Mouse (Mus musculus): ENCODE measurements around the gene Chid1. TPM values are rescaled to one million over a fixed set of nuclear protein-coding genes. Genes with fewer than 3 reads are reported as not detected.
A peak's percentile ranks its signal among the peaks of the same experiment; 100 is the strongest.

Chid1 gene
- polyA plus RNA-seq, 1 experiment from 2014 or later = 35.9 TPM

DNA sequence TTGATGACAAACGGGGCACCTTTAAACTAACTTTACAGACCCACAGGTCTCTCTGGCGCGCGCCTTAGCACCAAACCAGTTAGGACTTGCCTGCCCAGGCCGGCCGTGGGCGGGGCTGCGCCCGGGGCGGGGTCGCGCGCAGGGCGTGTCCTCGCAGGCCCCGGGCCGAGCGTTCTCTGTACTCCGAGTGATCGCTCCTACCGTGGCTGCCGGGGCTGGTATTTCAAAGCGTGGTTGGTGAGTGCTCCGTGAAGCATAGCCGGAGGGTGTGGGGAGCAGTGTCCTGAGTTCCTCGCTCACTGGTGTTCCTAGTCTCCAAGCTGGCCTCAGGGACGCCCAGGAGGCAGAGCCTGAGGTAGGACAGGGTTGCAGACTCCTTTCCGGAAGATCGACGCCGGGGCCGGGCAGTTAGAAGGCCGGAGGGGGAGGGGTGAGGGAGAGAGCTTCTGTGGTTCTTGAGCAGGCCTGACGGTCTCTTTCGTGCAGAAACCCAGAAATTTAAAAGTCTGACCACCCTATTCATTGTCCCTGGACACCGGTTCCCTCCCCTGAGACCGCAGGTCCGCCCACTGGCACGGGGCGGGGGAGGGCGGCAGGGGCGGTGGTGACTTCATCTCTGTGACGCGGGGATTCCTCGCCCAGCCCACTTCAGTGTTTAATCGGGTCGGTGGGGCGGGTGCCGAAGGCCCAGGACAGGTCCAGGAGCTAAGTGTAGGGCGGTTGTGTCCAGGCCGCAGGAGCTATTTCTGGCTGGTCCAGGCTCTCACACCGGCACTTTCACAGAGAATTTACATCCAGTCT, 72.2 kb downstream of the Chid1 start, which contains the start of gene Cd151:
TSS of gene Cd151 (plus strand) at position 163 of the 801 bp plus-strand sequence.
- ATAC-seq (ENCODE audit: insufficient number of reproducible peaks, low FRiP score) = peak; percentile 87
- H3K4me1 ChIP-seq (replicated peaks) = peaks cover 66% of the 10 kb centered on the region
- H3K36me3 ChIP-seq = peaks cover 31% of the 10 kb centered on the region
- WGBS = under 1% methylated on average over 52 of the region's 52 CpGs
- H3K4me3 ChIP-seq = peak within 1 kb of the TSS; percentile 73
- H3K27me3 ChIP-seq (replicated peaks) = peaks cover 36% of the 10 kb centered on the region
- H3K9me3 ChIP-seq (replicated peaks) = no peaks in the 10 kb centered on the region
- peak within 1 kb of the TSS; percentile 87 for H3K9ac ChIP-seq
- H3K4me2 ChIP-seq = peak within 1 kb of the TSS; percentile 93
- peak within 1 kb of the TSS; percentile 99 for H3K27ac ChIP-seq (ENCODE audit: poor library complexity, severe bottlenecking)

GRCm38 (mm10) chr7:141466607-141467148, 73.0 kb downstream of the Chid1 start:
- H3K27me3 ChIP-seq (replicated peaks) = peaks cover 44% of the 10 kb centered on the region
- H3K4me3 ChIP-seq = peak overlapping the region; percentile 73
- H3K9ac ChIP-seq = peak overlapping the region; percentile 87
- H3K4me2 ChIP-seq = peak overlapping the region; percentile 93
- peak overlapping the region; percentile 99 for H3K27ac ChIP-seq (ENCODE audit: poor library complexity, severe bottlenecking)
- 60% methylated on average over 10 of the region's 10 CpGs for WGBS
- no peaks in the 10 kb centered on the region for H3K9me3 ChIP-seq (replicated peaks)
- peaks cover 25% of the 10 kb centered on the region for H3K36me3 ChIP-seq
- no peak for ATAC-seq (ENCODE audit: insufficient number of reproducible peaks, low FRiP score)
- peaks cover 72% of the 10 kb centered on the region for H3K4me1 ChIP-seq (replicated peaks)

DNA sequence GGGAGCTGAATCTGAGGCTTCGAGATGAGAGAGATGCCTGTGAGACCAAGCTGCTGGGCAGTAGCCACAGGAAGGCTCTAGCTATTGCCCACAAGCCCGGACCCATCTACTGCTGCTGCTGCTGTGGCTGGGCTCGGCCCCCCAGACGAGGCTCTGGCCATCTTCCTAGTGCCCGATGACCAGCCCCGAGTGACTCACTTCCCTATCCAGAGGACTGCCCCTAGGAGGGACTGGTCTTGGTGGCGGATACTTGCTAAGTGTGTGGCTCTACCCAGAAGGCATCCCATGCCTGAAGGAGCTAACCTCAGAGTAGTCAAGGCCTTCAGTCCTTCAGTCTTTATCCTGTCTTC, 73.6 kb downstream of the Chid1 start:
- no peaks in the 10 kb centered on the region for H3K9me3 ChIP-seq (replicated peaks)
- WGBS = 55% methylated on average over 7 of the region's 7 CpGs
- no peak overlapping the region for H3K4me3 ChIP-seq
- H3K27me3 ChIP-seq (replicated peaks) = peaks cover 49% of the 10 kb centered on the region
- H3K9ac ChIP-seq = 0 out of 2 replicates have a peak overlapping the region, but pooled peaks have one; percentile 53
- H3K4me1 ChIP-seq (replicated peaks) = peaks cover 75% of the 10 kb centered on the region
- peak overlapping the region; percentile 36; the same call in 1 of the 2 replicates for H3K27ac ChIP-seq (ENCODE audit: poor library complexity, severe bottlenecking)
- H3K4me2 ChIP-seq = 0 out of 2 replicates have a peak overlapping the region, but pooled peaks have one; percentile 63
- no peak for ATAC-seq (ENCODE audit: insufficient number of reproducible peaks, low FRiP score)
- H3K36me3 ChIP-seq = peaks cover 19% of the 10 kb centered on the region

- Histone ChIP-seq H3K27ac (ENCODE audit: poor library complexity, severe bottlenecking) (peak overlapping the region; percentile 36; the same call in 1 of the 2 replicates), H3K36me3 (peaks cover 14% of the 10 kb centered on the region), H3K4me2 (peak overlapping the region; percentile 63), H3K9ac (peak overlapping the region; percentile 53), H3K4me1 (replicated peaks) (peaks cover 78% of the 10 kb centered on the region), H3K9me3 (replicated peaks) (no peaks in the 10 kb centered on the region), H3K4me3 (no peak overlapping the region), H3K27me3 (replicated peaks) (peaks cover 54% of the 10 kb centered on the region)
- no peak for ATAC-seq (ENCODE audit: insufficient number of reproducible peaks, low FRiP score)
- 40% methylated on average over 8 of the region's 10 CpGs for WGBS
These were observed 74.1 kb downstream of the Chid1 start for GRCm38 (mm10) chr7:141465388-141466044.

DNA sequence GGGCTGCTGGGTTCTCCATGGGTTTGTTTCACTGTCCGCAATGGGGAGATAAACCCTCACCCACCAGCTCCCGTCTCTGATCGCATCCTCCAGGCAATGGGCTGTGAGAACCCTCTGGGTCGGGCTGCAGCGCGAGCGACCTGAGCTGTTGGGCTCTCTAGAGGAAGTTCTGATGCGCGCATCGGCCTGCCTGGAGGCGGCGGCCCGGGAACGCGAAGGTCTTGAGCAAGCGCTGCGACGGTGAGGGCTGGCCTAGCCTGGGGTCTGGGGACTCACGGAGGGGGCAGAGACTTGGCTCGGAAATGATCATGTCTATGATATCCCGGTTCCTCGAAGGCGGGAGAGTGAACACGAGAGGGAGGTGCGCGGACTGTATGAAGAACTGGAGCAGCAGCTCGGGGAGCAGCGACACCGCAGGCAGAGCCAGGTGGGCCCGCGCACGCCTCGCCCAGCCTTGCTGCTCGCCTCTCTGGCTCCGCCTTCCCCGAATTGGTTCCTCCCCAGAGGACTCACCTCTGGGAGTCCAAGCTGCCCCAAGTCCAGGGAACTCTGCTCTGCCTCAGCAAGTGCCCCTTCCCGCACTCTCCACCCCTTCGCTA, 75.0 kb downstream of the Chid1 start:
- Histone ChIP-seq H3K4me3 (peak overlapping the region; percentile 36), H3K9me3 (replicated peaks) (no peaks in the 10 kb centered on the region), H3K4me2 (peak overlapping the region; percentile 63), H3K4me1 (replicated peaks) (peaks cover 70% of the 10 kb centered on the region), H3K27ac (ENCODE audit: poor library complexity, severe bottlenecking) (no peak overlapping the region), H3K27me3 (replicated peaks) (peaks cover 62% of the 10 kb centered on the region), H3K9ac (peak overlapping the region; percentile 53), H3K36me3 (peaks cover 10% of the 10 kb centered on the region)
- ATAC-seq (ENCODE audit: insufficient number of reproducible peaks, low FRiP score) = no peak
- WGBS = 6% methylated on average over 33 of the region's 38 CpGs

DNA sequence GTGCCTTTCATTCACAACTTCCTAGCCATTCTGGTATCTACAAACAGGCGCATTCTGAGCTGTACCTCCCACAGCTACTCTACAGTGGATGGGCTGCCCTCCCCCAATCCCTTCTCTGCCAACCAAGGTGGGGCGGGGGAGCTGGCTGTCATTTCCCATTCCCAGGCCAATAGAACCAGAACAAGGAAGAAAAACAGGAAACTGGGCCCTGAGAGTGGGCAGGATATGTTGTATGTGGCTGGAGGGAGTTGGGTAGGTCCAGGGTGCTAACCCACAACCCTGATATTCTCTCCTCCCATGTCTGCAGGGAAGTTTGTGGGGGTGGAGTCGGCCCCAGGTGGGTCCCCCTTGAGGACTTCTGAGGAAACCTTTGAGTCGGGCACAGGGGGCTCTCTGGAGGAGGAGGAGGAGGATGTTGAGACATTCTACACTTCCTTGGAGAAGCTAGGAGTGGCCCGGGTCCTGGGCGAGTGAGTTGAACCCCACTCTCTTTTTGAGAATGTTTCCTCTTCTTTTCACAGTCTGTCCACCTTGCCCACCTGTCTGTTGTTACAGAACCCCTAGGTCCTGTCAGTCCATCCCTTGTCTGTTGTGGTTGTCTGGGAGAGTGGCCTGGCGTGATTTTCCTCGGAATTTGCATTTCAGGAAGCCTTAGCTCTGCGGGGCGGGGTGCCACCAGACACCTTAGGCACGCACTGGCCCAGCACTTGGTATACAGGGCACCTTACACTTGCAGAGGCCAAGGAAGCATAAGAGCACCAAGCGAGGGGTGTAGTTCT, 75.6 kb downstream of the Chid1 start:
- ATAC-seq (ENCODE audit: insufficient number of reproducible peaks, low FRiP score) = no peak
- Histone ChIP-seq H3K9ac (peak overlapping the region; percentile 53), H3K4me2 (peak overlapping the region; percentile 63), H3K4me3 (peak overlapping the region; percentile 36), H3K36me3 (peaks cover 11% of the 10 kb centered on the region), H3K27me3 (replicated peaks) (peaks cover 67% of the 10 kb centered on the region), H3K4me1 (replicated peaks) (peaks cover 63% of the 10 kb centered on the region), H3K27ac (ENCODE audit: poor library complexity, severe bottlenecking) (peak overlapping the region; percentile 61), H3K9me3 (replicated peaks) (no peaks in the 10 kb centered on the region)
- 26% methylated on average over 12 of the region's 12 CpGs for WGBS

DNA sequence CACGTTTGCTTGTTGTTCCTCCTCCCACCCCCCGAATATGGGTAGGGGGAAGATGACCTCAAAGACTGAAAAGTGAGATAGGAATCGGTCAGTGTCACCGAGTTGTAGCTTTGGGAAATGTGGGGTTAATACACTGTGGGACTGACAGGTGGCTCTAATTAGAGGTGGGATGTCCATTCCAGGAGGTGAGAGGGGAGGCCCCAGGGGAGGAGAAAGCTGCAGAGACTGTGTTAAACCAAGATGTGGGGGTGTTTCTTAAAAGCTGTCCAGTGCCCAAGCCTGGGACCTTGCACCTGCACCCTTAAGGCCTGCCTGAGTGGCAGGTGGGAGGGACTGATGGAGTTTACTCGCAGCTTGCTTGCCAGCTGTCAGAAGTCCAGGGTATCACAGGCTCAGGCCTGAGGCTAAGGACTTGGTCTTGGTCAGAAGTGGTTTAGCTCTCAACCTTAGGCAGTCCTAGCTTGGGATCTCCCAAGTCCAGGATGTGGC, 77.3 kb downstream of the Chid1 start:
- peaks cover 52% of the 10 kb centered on the region for H3K4me1 ChIP-seq (replicated peaks)
- H3K9me3 ChIP-seq (replicated peaks) = no peaks in the 10 kb centered on the region
- peak overlapping the region; percentile 77 for H3K9ac ChIP-seq

DNA sequence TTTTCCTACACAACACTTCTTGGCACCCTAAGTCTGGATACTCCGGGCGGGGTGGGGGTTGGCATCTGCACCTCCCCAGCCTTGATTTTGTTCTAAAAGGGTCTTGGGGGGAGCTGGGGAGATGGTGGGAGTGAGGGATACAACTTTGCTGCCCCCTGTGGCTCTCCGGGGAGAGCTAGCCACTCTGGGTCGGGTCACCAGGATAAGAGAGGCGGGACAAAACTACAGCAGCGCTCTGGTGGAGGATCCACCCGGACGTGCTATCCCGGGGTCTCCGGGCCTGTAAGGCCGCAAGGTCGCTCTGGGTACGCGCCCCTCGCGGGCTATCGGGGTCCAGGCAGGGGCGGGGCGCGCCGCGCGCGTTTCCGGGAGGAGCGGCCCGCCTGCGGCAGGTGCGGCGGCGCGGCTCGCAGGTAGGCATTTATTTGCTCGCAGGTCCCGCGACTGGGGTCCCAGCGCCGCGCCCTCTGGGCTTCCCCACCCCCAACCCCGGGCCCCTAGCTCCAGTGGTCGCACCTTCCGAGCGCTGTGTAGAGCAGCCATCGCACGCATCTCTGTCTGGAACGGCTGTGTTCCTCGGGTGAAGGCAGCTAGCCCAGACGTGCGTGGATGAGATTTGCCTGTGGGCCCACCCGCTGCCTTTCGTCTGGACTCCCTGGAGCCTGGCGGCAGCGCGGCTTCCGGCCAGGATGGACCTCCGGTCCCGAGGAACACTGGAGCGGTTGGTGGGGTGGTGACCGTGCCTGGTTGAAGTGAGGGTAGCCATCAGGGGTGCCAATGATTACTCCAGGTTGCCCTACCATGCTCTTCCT, 77.9 kb downstream of the Chid1 start:
- H3K9ac ChIP-seq = peak overlapping the region; percentile 77
- no peak overlapping the region for H3K27ac ChIP-seq (ENCODE audit: poor library complexity, severe bottlenecking)
- H3K27me3 ChIP-seq (replicated peaks) = peaks cover 67% of the 10 kb centered on the region
- H3K9me3 ChIP-seq (replicated peaks) = no peaks in the 10 kb centered on the region
- peaks cover 49% of the 10 kb centered on the region for H3K4me1 ChIP-seq (replicated peaks)
- no peak for ATAC-seq (ENCODE audit: insufficient number of reproducible peaks, low FRiP score)
- H3K4me2 ChIP-seq = peak overlapping the region; percentile 96
- WGBS = 2% methylated on average over 56 of the region's 59 CpGs
- peaks cover 20% of the 10 kb centered on the region for H3K36me3 ChIP-seq
- peak overlapping the region; percentile 62 for H3K4me3 ChIP-seq

More for the DNA sequence above, 77.3 kb downstream of the Chid1 start:
- peaks cover 20% of the 10 kb centered on the region for H3K36me3 ChIP-seq
- no peak overlapping the region for H3K27ac ChIP-seq (ENCODE audit: poor library complexity, severe bottlenecking)
- WGBS = 18% methylated on average over 5 of the region's 5 CpGs
- H3K4me3 ChIP-seq = peak overlapping the region; percentile 62
- H3K27me3 ChIP-seq (replicated peaks) = peaks cover 67% of the 10 kb centered on the region
- H3K4me2 ChIP-seq = peak overlapping the region; percentile 96
- ATAC-seq (ENCODE audit: insufficient number of reproducible peaks, low FRiP score) = no peak

- no peaks in the 10 kb centered on the region for H3K9me3 ChIP-seq (replicated peaks)
- peaks cover 49% of the 10 kb centered on the region for H3K4me1 ChIP-seq (replicated peaks)
- H3K4me3 ChIP-seq = peak within 1 kb of the TSS; percentile 62
- peaks cover 61% of the 10 kb centered on the region for H3K27me3 ChIP-seq (replicated peaks)
- no peak within 1 kb of the TSS for H3K27ac ChIP-seq (ENCODE audit: poor library complexity, severe bottlenecking)
- H3K4me2 ChIP-seq = peak within 1 kb of the TSS; percentile 96
- ATAC-seq (ENCODE audit: insufficient number of reproducible peaks, low FRiP score) = no peak
- peak within 1 kb of the TSS; percentile 77 for H3K9ac ChIP-seq
- WGBS = 69% methylated on average over 15 of the region's 15 CpGs
- peaks cover 20% of the 10 kb centered on the region for H3K36me3 ChIP-seq
These were observed 79.1 kb downstream of the Chid1 start, which contains the start of gene Cracr2b for GRCm38 (mm10) chr7:141460391-141461113. Cracr2b (plus strand) TSS chr7:141461094.

All from heart, embryonic 12.5 days (tissue).